Mouse (Mus musculus) forebrain, embryonic 10.5 days (tissue): ENCODE data around the gene Tmem87b. TPM values are rescaled to one million over a fixed set of nuclear protein-coding genes. Genes with fewer than 3 reads are reported as not detected.
A peak's percentile ranks its signal among the peaks of the same experiment; 100 is the strongest.

Source experiments
- DNase-seq: peaks from one replicate; pipeline ENCODE4 v3.0.0-alpha.2; 2017; ENCODE audit warnings: low spot score; ENCODE audit errors: extremely low spot score
- H3K27ac ChIP-seq: fragments of 300-500 bp; sonication (generic); 2 replicates; pipeline ENCODE4 v1.5.1; 2016; ENCODE audit warnings: mild to moderate bottlenecking
- H3K27me3 ChIP-seq: fragments of 300-500 bp; sonication (generic); 2 replicates; pipeline ENCODE4 v1.6.1; 2016; ENCODE audit warnings: mild to moderate bottlenecking; ENCODE audit not compliant: poor library complexity, severe bottlenecking
- H3K36me3 ChIP-seq: fragments of 300-500 bp; sonication (generic); replicated peaks from 2 replicates; pipeline ENCODE4 v1.6.1; 2016; ENCODE audit warnings: mild to moderate bottlenecking, moderate library complexity
- H3K4me1 ChIP-seq: fragments of 300-500 bp; sonication (generic); 2 replicates; pipeline ENCODE4 v1.6.1; 2016
- H3K4me3 ChIP-seq: fragments of 300-500 bp; sonication (generic); 2 replicates; pipeline ENCODE4 v1.5.1; 2016; ENCODE audit warnings: mild to moderate bottlenecking, moderate library complexity
- H3K9me3 ChIP-seq: fragments of 300-500 bp; sonication (generic); 2 replicates; pipeline ENCODE4 v1.6.1; 2016; ENCODE audit warnings: mild to moderate bottlenecking, moderate library complexity
- WGBS: fragments of 180-500 bp; shearing (Covaris S2); methylation state at CpG from one replicate; pipeline ENCODE4 v1.1.7; 2016; 5-methylcytosine and 5-hydroxymethylcytosine counted together
- polyA plus RNA-seq: library from polyadenylated mRNA; unstranded; fragments of >200 nt; fragmentation: Nextera tagmentation; extraction: Ambion mirVana; gene quantifications from 2 replicates; pipeline ENCODE4 v1.2.1, GENCODE M21; 2016

The Tmem87b gene
- polyA plus RNA-seq, 1 experiment from 2014 or later: 24.7 TPM

DNA sequence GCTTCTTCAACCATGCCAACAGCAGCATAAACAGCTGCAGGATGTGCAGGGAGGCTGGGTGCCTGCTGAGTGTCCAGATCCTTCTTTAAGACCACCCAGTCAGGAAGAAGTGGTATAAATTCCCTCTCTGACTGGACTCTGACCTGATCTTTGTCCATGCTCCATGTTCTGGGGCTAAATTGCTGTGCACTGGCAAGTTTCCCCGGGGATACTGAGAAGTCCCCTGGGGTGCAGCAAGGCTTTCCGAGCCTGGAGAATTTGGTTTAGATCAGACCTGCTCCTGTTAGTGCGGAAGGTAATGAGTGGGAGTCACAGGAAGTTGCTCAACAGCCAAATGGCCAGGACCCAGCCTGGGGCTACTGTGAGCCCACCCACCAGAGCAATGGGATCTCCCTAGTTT lies 47.1 kb downstream of the Tmem87b start:
- Histone ChIP-seq H3K4me3 (no peak overlapping the region), H3K9me3 (no peaks in the 10 kb centered on the region), H3K27me3 (peaks cover 37% of the 10 kb centered on the region), H3K4me1 (peaks cover 20% of the 10 kb centered on the region), H3K36me3 (no peaks in the 10 kb centered on the region), H3K27ac (no peak overlapping the region)
- DNase-seq: no peak
- WGBS: 67% methylated on average over 3 of the region's 3 CpGs

- no peaks in the 10 kb centered on the region for H3K9me3 ChIP-seq
- H3K4me3 ChIP-seq: no peak overlapping the region
- H3K27me3 ChIP-seq: no peaks in the 10 kb centered on the region
- DNase-seq: no peak
- H3K4me1 ChIP-seq: peaks cover 8% of the 10 kb centered on the region; the same call in 1 of the 2 replicates
- WGBS: 85% methylated on average over 8 of the region's 8 CpGs
- H3K36me3 ChIP-seq: no peaks in the 10 kb centered on the region
- H3K27ac ChIP-seq: no peak overlapping the region
Measured at GRCm38 (mm10) chr2:128871656-128872055, 53.7 kb downstream of the Tmem87b start.

- Histone ChIP-seq H3K4me1 (peaks cover 8% of the 10 kb centered on the region; the same call in 1 of the 2 replicates), H3K4me3 (no peak overlapping the region), H3K36me3 (no peaks in the 10 kb centered on the region), H3K27ac (no peak overlapping the region), H3K9me3 (no peaks in the 10 kb centered on the region), H3K27me3 (no peaks in the 10 kb centered on the region)
- WGBS: 87% methylated on average over 9 of the region's 9 CpGs
- no peak for DNase-seq
Measured at GRCm38 (mm10) chr2:128872256-128872655, 54.3 kb downstream of the Tmem87b start.

GRCm38 (mm10) chr2:128875526-128875925 lies 57.6 kb downstream of the Tmem87b start:
- Histone ChIP-seq H3K4me3 (no peak overlapping the region), H3K9me3 (no peaks in the 10 kb centered on the region), H3K4me1 (no peaks in the 10 kb centered on the region), H3K27me3 (no peaks in the 10 kb centered on the region), H3K27ac (no peak overlapping the region), H3K36me3 (no peaks in the 10 kb centered on the region)
- WGBS: 89% methylated on average over 8 of the region's 8 CpGs
- no peak for DNase-seq

DNA sequence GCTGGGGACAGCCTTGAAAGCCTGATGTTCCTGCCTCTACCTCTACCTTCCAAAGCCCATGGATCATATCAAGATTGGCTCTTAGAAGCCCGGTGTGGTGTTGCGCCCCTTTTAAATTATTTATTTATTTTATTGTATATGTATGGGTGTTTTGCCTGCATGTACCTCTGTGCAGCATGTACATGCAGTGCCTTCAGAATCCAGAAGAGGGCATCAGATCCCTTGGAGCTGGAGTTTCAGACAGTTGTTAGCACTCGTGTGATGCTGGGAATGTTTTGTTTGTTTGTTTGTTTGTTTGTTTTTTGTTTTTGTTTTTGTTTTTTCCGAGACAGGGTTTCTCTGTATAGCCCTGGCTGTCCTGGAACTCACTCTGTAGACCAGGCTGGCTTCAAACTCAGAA lies 63.3 kb downstream of the Tmem87b start:
- Histone ChIP-seq H3K27me3 (no peaks in the 10 kb centered on the region), H3K36me3 (no peaks in the 10 kb centered on the region), H3K27ac (no peak overlapping the region), H3K4me3 (no peak overlapping the region), H3K9me3 (no peaks in the 10 kb centered on the region), H3K4me1 (no peaks in the 10 kb centered on the region)
- 70% methylated on average over 4 of the region's 4 CpGs for WGBS
- DNase-seq: no peak

GRCm38 (mm10) chr2:128885225-128885811 lies 67.4 kb downstream of the Tmem87b start:
- Histone ChIP-seq H3K4me3 (no peak overlapping the region), H3K4me1 (peaks cover 6% of the 10 kb centered on the region; the same call in 1 of the 2 replicates), H3K27ac (no peak overlapping the region), H3K9me3 (no peaks in the 10 kb centered on the region), H3K27me3 (no peaks in the 10 kb centered on the region), H3K36me3 (no peaks in the 10 kb centered on the region)
- DNase-seq: no peak
- 90% methylated on average over 8 of the region's 8 CpGs for WGBS

DNA sequence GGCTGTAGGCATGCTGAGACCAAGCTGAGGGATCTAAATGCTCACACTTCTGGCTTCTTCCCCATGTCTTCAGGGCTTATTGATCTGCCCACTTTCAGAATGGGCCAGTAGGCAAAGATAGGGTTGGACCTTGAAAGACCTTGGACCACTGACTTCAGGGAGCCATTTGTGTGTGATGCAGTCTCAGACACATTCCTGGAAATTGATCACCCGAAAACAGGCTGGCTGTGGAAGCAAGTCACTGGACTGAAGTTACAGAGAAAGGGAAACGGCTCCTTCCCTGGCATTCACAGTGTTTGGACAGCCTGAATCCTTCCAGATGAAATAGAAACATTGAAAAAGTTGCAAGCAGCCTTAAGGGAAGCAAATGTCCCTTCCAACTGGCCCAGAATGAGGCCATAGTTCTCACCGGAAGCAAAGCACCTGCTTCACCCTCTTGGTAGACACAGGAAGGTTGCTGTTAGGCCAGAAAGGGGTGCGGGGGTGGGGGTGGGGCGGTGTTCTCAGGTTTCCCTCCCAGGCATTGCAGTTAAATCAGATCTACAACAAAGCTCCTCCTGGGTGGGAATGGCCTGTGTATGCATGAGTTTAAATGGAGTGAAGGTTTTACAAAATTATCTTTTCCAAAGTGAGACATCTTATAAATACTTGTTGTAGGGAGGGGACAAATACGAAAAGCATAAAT lies 70.1 kb downstream of the Tmem87b start:
- Histone ChIP-seq H3K9me3 (0 out of 2 replicates have a peak, but pooled peaks cover 3% of the 10 kb centered on the region), H3K4me3 (no peak overlapping the region), H3K27ac (no peak overlapping the region), H3K27me3 (peaks cover 10% of the 10 kb centered on the region), H3K36me3 (no peaks in the 10 kb centered on the region), H3K4me1 (peaks cover 13% of the 10 kb centered on the region)
- WGBS: 64% methylated on average over 6 of the region's 6 CpGs
- DNase-seq: no peak

DNA sequence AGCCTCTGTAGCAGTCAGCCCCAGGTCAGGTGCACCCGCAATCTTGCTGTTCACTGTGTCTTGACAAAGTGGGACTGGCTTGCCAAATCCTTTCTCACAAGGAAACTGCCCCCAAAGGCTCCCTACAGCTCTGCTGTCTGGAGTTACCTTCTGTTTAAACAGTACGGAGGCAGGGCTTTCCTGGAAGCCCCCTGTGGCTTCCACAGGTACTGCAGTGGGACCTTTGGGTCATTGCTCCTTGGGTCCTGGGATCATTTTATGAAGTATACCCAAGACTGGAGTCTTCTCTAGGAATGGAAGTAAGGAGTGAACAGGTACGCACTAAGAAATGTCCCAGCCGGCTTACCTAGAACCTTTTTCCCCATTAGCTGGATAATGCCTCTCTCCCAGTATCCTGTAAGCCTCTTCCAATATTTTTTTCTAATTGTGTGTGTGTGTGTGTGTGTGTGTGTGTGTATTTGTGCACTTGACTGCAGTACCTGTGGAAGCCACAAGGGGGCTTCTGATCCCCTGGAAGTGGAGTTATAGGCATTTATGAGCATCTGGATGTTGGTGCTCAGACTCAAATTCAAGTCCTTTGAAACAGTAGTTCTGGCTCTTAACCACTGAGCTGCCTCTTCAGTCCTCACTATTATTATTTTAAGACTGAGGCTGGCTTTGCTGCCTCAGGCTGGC lies 72.9 kb downstream of the Tmem87b start:
- peaks cover 13% of the 10 kb centered on the region for H3K4me1 ChIP-seq
- H3K4me3 ChIP-seq: no peak overlapping the region
- WGBS: 86% methylated on average over 4 of the region's 4 CpGs
- no peak for DNase-seq
- no peaks in the 10 kb centered on the region for H3K36me3 ChIP-seq
- peaks cover 17% of the 10 kb centered on the region for H3K27me3 ChIP-seq
- H3K9me3 ChIP-seq: 0 out of 2 replicates have a peak, but pooled peaks cover 3% of the 10 kb centered on the region
- no peak overlapping the region for H3K27ac ChIP-seq

DNA sequence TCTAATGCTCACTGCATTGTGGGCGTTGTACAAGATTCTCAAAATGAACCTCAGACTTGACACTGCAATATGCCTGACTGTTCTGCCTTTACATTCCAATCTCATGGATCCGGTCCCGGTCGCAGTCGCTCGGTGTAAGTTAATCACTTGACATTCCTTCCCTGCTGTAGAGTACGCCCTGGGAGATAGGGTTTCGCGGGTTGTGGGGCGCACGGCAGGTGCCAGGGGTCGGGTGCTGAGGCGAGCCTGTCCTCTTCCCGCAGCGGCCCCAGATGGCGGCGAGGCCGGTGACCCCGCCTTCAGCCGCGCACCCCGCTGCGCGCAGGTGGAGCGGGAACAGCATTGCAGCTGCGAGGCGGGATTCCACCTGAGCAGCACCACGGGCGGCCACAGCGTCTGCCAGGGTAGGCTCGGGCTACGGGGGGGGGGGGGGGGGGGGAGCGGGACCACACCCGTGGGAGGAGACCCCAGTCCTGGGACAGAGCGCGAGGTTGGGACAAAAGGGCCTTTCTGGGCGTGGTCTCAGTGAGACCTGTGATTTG lies 74.3 kb downstream of the Tmem87b start:
- H3K4me1 ChIP-seq: peaks cover 13% of the 10 kb centered on the region
- H3K36me3 ChIP-seq: no peaks in the 10 kb centered on the region
- peak overlapping the region; percentile 56 for H3K4me3 ChIP-seq
- 0 out of 2 replicates have a peak, but pooled peaks cover 3% of the 10 kb centered on the region for H3K9me3 ChIP-seq
- peak overlapping the region; percentile 71 for H3K27ac ChIP-seq
- DNase-seq: peak; percentile 24
- peaks cover 17% of the 10 kb centered on the region for H3K27me3 ChIP-seq
- 4% methylated on average over 22 of the region's 37 CpGs for WGBS

DNA sequence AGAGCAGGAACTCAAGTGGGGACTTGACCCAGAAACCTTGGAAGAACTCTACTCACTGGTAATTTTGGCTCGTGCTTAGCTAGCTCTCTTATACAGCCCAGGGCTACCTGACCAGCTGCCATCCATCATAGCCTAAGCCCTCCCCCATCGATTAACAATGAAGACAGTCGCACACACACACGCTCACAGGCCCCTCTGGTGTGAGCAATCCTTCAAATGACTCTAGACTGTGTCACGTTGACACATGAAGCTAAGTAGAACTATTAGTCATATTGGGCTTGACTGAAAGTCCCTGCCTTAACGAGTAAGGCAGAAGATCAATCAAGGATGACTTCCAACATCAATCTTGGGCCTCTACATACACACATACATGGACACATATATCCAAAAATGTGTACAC lies 84.9 kb downstream of the Tmem87b start:
- Histone ChIP-seq H3K27ac (no peak overlapping the region), H3K27me3 (no peaks in the 10 kb centered on the region), H3K36me3 (no peaks in the 10 kb centered on the region), H3K4me3 (no peak overlapping the region), H3K4me1 (no peaks in the 10 kb centered on the region), H3K9me3 (no peaks in the 10 kb centered on the region; the same call in 1 of the 2 replicates)
- WGBS: 85% methylated on average over 6 of the region's 6 CpGs
- DNase-seq: no peak

- H3K27me3 ChIP-seq: no peaks in the 10 kb centered on the region
- 89% methylated on average over 3 of the region's 3 CpGs for WGBS
- H3K4me1 ChIP-seq: no peaks in the 10 kb centered on the region
- H3K4me3 ChIP-seq: no peak overlapping the region
- H3K36me3 ChIP-seq: no peaks in the 10 kb centered on the region
- no peak overlapping the region for H3K27ac ChIP-seq
- H3K9me3 ChIP-seq: no peaks in the 10 kb centered on the region; the same call in 1 of the 2 replicates
- no peak for DNase-seq
Measured at GRCm38 (mm10) chr2:128903661-128904060, 85.7 kb downstream of the Tmem87b start.
